Mouse (Mus musculus): ENCODE data around the gene AW551984.

- TF ChIP-seq CTCF (IDR thresholded peaks at IDR 0.05; ENCODE audit: extremely low read depth, insufficient read length, insufficient replicate concordance, low read depth, low read length) (no peak), POLR2A (IDR thresholded peaks at IDR 0.05; ENCODE audit: low read depth, low read length) (no peak)
Measured at GRCm38 (mm10) chr9:39611953-39612352, 7.8 kb upstream of the AW551984 start.
